Mouse (Mus musculus): Measurements from ENCODE around the gene Scarb1.

Scarb1 gene

DNA sequence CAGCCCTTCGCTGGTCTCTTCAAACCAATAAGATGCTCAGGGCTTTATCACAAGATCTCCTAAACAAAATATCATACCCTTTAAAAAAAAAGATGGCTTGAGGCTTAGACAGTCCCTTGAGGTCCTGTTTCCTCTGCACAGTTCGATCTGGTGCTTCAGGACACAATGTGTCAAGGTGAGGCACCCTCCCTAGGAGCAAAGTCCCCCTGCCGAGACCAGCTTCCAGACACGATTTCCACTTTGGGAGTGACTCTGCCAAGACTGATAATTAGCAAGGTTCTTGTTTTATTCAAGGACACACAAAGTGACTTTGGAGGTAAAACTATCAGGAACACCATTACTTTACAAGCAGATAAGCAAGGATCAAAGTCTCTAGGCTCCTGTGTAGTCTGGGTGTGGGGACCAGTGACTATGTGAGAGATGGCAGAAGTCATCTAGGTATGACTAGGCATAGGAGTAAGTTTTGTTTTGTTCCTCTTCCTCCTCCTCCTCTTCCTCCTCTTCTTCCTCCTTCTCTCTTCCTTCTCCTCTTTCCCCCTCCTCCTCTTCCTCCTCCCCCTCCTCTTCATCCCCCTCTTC is 24.0 kb upstream of the Scarb1 start:
- DNase-seq (ENCODE audit: low spot score in 2 of 2), result no peak

DNA sequence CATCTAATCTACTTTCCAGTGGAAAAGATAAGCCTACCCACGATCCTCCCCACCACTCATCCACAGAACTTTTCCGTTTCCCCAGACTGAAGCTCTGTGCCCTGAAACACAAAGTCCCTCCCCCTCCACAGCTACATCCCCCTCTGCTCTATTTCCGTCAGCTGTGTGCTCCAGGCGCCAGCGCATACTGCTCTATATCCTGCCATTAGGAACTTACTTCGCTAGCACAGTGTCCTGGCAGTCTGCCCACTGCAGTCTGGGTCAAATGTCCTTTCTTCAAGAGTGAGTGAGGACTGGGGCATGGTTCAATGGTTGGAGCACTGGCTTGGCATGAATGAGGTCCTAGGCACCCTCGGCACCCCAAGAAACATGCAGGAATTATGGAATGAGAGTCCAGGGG is 23.0 kb upstream of the Scarb1 start:
- peak; percentile 68 for DNase-seq (ENCODE audit: low spot score in 2 of 2)

DNA sequence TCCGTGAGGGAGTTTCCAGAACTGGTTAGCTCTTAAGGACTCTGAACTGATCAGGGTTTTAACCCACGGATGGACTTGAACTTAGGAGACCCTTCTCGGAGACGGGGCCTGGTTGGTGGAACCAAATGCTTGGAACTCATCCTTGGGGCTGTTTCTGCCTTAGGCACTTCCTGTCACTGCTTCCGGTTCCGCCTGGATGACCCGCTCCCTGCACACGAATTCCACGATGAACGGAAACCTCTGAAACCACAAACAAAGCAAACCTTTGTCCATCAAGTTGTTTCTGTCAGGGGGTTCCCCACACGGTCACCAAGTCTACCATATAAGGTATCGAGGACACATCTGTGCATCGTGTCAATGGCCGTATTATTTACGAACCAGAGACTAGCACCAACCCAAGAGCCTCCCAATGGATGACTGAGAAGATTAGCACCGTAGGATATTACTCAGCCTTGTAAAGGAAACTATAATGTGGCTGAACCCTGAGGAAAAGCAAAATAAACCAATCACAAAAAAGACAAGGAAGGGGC is 20.2 kb upstream of the Scarb1 start:
- DNase-seq (ENCODE audit: low spot score in 2 of 2), result no peak

DNA sequence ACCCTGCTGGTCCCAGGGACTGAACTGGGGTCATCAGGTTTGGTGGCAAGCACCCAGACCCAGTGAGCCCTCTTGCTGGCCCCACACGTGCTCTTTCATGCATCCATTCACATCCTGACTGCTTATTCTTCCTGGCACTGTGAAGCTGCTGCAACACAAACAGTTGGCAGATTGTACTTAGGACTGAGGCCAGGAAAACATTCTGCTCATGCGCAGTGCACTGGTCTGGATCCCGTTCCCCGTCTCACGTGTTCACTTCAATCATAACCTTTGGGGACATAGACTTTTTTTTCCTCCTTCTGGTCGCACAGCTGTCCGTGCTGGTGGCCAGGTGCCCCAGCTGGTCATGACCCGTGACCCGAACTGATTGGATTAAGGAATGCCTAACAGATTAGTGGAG is 19.7 kb upstream of the Scarb1 start:
- DNase-seq (ENCODE audit: low spot score in 2 of 2), result peak in 1 of 2 experiments; percentile 55

DNA sequence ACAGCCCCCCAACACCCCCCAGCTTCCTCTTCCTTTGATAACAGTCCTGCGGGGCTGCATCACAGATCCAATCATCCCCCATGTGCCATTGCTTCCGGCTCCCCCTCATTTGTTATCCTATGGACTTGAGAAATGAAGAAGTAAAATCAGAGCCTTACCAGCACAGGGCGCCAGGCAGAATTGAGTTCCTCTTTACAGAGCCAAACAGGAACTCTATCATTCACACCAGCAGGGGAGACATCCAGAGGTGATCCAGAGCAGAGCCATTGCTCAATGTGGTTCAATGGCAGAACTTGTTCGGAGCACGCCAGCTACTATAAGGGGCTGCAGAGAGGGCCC is 17.3 kb upstream of the Scarb1 start:
- peak in 1 of 2 experiments; percentile 46 for DNase-seq (ENCODE audit: low spot score in 2 of 2)

DNA sequence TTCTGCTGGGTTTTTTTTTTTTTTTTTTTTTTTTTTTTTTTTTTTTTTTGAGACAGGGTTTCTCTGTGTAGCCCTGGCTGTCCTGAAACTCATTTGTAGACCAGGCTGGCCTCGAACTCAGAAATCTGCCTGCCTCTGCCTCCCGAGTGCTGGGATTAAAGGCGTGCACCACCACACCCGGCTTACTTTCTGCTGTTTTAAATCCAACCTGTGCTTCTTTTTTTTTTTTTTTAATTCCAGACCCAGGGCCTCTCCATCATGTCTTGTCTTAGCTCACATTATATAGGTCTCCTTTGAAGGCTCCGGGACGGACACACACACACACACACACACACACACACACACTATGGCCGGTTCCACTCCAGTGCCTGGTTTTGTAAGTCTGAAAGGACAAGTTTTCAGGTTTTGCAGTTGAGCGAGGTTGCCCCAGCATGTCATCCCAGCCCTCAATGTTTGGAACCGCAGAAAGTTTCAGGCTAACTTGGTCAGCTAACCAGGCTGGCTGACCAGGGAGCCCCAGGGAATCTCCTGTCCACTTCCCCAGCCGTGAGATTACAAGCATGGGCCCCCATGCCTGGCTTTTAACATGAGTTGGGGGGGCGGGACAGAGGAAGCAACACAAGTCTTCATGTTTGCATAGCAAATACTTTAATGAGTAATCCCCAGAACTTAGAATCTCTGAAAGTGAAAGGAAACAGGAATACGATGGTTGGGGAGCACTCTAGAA is 16.8 kb upstream of the Scarb1 start:
- no peak for DNase-seq (ENCODE audit: low spot score in 2 of 2)

DNA sequence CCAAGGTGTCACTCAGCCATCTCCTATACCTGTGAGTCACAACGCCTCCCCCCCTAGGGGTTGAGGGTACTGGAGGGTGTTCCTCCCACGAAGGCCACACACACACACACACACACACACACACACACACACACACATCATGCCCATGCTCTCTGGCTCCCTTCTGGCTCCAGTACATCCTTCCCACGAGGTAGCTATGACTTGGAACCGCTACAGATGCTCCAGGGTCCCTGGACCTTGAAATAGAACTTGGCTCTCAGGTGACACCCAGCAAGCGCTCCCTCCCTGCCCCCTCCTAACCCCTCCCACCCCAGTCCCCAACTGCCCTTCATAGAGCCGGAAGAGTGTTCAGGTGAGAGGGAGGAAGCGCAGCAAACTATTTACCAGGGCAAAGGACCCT is 14.8 kb upstream of the Scarb1 start:
- no peak for DNase-seq (ENCODE audit: low spot score in 2 of 2)

DNA sequence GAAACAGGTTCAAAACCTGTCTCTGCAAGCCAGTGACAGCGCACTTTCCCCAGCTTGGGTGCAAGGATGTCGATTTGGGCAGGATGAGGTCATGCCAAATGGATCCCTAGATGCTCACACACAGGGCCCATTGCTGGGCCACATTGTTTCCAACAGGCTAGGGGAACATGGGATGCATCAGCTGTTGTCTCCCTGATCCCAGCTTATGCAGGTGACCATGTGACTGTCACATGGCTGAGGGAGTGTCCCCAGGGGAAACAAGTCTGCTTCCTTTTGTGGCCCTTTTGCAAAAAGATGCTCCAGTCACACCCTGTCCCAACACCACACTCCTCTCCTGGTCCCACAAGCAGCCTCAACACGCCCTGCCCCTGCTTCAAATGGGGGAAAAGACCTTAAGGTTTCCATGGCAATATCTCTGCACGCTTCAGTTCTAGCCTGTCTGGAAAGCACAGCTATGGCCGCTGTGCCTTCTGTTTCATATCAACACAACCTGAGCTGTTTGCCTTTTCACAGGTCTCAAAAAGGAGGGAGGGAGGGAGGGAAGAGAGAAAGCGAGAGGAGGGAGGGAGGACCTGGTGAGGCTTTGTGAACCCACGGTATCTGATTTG is 14.1 kb upstream of the Scarb1 start:
- DNase-seq (ENCODE audit: low spot score in 2 of 2), result no peak

DNA sequence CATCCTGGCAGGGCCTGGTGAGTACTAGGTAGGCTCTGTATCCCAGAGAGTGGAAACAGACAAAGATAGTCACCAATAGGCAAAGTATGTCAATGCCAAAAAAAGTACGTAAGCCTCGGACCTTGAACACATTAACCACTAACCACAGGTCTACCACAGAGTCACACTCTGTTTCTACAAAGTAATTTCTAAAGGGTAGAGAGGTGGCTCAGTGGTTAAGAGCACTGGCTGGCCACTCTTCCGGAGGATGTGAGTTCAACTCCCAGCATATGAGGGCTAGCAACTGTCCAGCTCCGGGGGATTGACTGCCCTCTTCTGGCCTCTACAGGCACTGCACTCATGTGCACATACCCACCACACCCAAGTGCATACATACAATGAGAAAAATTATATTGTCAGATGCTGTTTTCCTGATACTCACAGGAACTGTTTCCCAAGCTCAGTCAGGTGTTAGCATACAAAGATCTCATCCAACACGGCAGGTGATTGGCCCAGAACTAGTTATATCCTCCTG is 11.9 kb upstream of the Scarb1 start:
- DNase-seq (ENCODE audit: low spot score in 2 of 2), result no peak

DNA sequence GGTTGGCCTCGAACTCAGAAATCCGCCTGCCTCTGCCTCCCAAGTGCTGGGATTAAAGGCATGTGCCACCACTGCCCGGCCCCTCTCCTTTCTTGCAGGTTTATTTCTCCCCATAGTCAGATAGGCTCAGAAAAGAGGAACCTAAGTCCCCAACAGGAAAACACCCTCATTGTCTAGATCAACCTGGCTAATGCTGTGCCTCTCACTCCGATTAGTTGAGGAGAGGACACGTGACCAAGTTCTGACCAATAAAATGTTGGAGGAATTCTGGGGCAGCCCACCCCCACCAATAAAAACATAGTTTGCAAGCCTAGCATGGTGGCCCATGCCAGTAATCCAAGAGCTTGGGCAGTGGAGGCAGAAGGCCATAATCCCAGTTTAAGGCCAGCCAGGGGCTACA is 11.0 kb upstream of the Scarb1 start:
- no peak for DNase-seq (ENCODE audit: low spot score in 2 of 2)

DNA sequence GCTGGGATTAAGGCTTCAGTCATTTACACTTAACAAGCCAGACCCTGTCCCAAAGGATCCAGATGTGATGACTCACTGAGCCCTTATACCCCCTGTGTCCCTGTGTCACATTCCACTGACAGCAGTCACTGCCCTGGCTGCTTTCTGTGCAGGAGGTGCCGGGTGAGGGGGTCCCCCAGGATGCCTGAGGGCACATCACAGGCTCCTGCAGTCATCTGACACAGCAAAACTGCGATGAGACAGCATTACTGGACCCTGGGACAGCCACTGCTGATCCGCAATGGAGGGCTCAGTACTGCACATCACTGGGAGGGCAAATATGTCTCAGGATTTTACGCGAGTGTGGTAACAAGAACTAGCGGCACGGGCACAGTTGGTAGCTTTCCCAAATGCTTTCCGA is 10.2 kb upstream of the Scarb1 start:
- no peak for DNase-seq (ENCODE audit: low spot score in 2 of 2)

DNA sequence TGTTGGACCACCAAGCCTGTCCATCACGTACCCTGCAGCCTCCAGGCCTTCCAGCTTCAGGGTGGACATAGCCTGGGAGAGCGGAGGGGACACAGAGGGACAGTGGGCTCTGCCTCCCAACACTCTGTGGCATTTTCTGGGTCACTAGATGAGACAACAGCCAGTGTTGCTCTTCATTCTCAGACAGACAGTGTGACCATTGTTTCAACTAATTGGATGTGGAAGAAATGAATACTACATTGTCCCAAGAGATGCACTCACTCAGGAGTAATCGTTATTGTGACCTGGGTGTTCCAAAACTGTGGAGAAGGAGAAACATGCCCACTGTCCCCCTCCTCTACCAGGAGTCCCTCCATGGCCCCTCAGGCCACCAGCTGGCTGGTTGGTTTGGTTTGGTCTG is 8.5 kb upstream of the Scarb1 start:
- DNase-seq (ENCODE audit: low spot score in 2 of 2), result no peak

DNA sequence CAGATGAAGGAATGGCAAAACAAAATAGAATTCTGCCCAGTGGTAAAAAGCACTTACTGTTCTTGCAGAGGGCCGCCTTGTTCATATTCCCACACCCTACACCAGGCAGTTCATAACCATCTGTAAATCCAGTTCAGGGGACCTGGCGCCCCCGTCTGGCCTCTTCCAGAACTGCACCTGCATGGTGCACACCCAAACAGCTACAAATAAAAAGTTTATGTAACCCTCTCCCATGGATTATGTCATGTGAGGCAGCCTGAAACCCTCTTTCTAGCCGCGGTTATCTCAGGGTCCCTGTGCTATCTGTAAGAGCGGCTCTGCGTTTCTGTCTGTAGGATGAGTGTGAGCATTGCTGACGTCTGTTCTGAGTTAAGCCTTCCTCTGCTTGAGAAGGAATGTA is 7.6 kb upstream of the Scarb1 start:
- DNase-seq (ENCODE audit: low spot score in 2 of 2), result no peak

DNA sequence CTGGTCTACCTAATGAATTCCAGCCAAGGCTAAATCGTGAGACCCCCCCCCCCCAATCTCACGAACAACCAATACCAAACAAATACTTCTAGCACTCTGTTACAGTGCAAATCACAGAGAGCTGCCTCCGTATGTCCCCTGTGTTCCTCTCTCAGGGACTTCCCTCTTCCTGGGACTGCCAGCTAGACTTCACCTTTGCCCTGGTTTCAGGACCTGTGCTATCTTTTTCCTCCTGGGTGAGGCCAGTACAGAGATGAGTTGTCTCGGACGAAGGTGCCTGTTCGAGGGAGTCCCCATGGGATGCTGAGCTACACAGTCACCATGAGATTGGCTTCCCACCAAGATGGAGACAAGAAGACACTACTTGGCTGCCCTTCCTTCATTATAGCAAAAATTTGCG is 7.2 kb upstream of the Scarb1 start:
- no peak for DNase-seq (ENCODE audit: low spot score in 2 of 2)

DNA sequence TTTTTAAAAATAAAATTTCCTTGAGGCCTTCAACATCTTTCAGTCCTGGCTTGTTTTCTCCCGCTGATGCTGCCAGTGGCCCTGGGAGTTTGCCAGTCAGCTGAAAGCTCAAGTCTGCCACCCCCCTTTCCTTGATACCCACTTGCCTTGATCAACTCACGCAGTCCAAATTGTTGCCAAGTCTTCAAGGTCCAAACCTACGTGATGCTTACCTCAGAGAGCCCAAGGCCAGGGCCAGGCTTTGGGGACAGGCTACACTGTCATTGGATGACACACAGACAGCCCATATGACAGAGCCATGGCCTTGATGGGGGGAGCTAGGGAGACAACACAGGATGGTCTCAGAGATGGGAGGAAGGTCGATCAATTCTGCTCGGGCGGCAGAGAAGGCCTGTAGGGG is 3.4 kb upstream of the Scarb1 start:
- no peak for DNase-seq (ENCODE audit: low spot score in 2 of 2)

DNA sequence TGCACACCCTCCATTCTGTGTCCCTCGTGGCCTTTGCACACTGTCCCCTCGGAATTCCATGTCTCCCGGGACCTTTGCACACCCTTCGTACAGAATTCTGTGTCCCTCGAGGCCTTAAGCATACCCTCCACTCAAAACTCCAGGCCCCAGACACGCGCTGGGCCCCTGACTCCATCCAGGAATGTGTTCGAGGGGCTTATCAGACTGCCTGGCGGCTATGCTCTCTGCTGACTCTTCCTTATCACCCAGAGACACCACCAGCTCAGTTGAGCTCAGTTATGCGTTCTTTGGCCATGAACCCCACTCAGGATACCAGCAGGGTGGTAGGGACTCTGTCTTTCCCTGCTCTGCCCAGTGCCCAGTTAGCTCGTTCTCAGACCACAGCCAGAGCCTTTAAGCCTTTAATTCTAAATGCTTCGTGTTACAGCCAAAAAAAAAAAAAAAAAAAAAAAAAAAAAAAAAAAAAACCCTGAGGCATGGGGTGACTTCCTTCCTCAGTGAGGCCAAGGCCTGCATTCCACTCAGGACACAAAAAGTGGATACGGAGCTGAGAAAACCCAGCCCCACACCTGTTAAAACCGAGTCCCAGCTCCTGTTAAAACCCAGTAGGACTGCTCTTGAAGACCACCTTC is 681 bp upstream of the Scarb1 start:
- no peak for DNase-seq (ENCODE audit: low spot score in 2 of 2)

DNA sequence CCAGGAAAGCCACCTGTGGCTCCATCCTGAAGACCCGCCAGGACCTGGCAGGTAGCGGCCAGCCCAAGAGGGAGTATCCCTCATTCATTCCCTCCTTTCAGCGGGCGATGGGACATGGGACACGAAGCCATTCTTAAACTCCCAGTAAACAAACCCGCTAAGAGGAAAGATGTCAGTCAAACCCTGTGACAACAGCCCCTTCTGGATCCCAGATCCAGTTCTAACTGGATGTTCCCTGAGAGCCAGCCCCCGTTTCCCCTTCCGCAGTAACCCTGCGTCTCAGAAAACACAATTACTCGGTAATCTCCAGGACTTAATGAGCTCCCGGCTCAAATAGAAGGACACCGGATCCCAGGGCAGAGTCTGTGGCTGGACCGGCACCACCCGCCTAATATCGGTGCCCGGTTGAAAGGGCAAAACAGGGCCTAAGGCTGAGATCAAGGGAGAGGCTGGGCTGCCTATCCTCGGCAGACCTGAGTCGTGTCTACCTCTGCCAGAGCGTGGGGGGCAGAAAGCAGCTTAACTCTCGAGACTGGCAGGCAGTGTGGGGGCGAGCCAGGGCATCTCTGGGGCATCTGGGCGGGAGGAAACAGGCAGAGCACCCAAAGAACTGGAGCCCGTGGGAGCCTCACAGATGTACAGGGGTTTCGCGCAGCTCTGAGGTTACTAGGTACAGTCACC is 903 bp downstream of the Scarb1 start:
- DNase-seq (ENCODE audit: low spot score in 2 of 2), result peak; percentile 69

DNA sequence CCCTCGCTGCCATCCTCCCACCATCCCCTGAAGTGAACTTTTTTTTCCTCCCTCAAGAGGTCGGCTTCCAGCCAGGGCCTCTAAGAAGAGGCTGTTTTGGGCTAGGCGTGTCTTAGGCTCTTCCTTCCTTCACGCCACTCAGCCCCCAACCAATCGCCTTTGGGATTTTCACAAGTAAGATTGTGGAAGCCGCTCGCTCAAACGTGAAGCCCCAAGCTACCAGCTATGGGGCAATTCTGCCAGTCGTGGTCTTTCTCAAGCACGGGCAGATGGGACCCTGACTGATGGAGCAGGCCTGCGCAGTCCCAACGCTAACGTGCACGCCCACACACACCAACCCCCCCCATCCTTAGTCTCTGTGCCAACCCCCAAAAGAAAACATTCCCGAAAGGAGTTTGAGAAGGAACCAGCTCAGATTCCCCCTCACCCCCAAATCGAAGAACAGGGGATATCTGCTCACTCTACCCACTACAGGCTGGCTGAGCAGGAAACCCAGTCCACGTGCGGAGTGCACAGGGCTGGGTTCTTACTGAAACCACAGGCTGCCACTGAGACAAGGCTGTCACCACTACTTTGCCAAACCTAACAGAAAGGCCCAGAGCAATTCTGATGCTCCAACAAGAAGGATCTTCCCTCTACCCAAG is 1.7 kb downstream of the Scarb1 start:
- DNase-seq (ENCODE audit: low spot score in 2 of 2), result peak; percentile 60 to 78

DNA sequence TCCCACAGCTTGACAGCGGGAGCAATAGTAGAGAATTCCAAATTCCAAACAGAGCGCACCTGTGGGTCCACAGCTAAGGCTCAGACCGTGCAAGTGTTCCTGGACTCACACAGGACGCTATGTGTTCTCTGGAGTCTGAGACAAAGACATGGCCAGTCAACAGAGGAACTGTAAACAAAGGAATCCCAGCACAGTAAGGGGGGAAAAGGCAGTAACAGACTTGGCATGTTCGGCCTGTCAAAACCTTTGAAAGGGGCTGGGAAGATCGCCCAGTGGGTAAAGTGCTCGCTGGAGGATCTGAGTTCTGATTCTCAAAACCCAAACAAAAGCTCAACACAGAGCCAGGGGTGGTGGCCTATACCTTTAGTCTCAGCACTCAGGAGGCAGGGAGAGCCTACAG is 3.4 kb downstream of the Scarb1 start:
- DNase-seq (ENCODE audit: low spot score in 2 of 2), result no peak

DNA sequence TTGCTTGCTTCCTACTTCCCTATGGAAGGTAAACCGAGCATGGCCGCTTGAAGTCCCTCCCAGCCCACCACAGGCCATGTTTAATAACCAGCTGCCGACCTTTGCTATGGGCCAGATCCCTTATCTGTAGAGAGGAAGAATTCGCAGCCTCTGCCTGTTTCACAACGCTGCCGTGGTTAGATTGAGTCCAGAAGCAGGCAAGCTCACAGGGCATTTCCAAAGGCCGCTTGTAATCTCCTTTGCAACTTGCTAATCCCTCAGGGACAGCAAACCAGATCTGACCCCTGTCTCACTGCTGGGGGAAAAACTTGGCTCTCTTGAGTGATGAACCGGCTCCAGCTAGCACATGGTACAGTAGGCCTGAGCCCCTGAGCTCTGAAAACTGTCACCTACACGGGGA is 3.9 kb downstream of the Scarb1 start:
- DNase-seq (ENCODE audit: low spot score in 2 of 2), result no peak

DNA sequence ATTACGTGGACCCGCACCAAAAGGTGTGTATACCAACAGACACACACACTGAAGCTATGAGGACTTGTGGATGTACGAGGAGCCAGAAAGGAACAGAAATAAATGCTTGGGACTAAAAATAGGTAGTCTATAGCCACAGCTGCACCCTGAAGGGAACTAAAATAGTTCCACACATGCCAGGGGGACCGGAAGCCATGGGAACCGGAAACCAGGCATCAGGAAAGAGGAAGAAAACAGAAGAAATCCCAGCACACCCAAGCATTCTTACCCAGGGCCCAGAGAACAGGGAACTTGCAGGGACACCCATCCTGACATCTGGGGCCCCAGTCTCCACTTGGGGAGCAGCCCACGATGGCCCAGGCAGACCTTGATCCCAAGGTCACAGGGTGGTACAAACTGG is 7.9 kb downstream of the Scarb1 start:
- peak in 1 of 2 experiments; percentile 52 for DNase-seq (ENCODE audit: low spot score in 2 of 2)

DNA sequence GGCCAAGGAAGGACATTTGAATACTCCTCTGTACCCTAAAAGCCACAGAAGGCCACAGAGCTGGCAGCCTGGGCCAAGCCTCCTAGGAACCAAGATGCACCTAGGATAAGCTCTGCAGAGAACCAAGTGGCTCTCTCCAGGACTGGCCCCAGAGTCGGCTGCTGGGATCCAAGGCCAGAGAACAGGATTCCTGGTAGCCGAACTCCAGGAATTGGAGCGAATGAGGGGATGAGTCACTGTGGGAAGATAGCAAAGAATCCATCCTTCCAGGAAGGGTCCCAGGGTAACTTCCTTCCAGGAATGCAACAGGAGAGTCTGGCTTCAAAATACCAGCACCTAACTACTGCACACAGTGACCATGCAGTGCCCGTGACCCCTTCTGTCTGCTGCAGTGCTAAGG is 8.6 kb downstream of the Scarb1 start:
- DNase-seq (ENCODE audit: low spot score in 2 of 2), result no peak
